Mouse (Mus musculus): Measurements from ENCODE around the gene Ttll4.

Gene Ttll4

GRCm38 (mm10) chr1:74661448-74662195 lies at the start of gene Ttll4:
Gene Ttll4, plus strand, starts transcription at chr1:74661745.
- peak; percentile 97 for DNase-seq (ENCODE audit: low read depth, low spot score)

- DNase-seq (ENCODE audit: low read depth, low spot score) = no peak
Measured at GRCm38 (mm10) chr1:74624183-74624582, 37.4 kb upstream of the Ttll4 start.

GRCm38 (mm10) chr1:74626076-74626475 lies 35.5 kb upstream of the Ttll4 start:
- DNase-seq (ENCODE audit: low read depth, low spot score) = no peak

GRCm38 (mm10) chr1:74628001-74628400 lies 33.5 kb upstream of the Ttll4 start:
- DNase-seq (ENCODE audit: low read depth, low spot score) = no peak

DNA sequence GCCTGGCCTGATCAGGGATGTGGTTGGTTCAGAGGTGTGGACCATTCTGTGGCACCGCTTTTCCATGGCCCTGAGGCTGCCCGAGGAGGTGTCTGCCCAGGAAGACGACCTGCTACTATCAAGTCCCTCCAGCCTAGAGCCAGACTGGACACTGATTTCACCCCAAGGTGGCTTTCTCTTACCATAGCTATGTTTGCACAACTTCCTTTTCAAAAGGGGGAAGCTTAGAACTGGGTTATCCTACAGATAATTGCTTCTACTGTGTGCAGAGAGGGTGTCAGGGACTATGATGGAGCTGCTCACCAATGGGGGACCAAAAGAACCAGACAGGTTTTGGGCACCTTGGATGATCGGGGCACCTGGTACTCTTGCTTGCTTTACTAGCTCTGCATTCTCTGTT lies 28.8 kb upstream of the Ttll4 start:
- no peak for DNase-seq (ENCODE audit: low read depth, low spot score)

DNA sequence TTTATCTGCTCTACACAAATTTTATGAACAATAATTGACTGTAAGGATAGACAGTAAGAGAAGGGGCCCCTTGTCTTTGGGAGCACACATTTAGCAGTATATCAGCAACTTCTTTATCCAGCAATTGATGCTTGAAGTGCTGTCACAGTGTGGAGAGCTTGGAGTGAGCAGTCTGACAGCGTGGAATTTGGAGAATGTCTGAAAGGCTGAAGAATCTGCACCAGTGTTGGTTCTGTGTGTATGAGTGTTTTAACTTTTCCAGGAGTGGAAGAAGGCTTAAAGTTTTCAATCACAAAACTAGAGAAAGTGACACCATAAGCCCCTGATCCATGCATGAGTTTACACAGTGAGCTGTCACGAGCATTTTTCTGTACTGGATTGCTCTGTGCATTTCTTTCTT lies 18.0 kb upstream of the Ttll4 start:
- DNase-seq (ENCODE audit: low read depth, low spot score) = no peak

DNA sequence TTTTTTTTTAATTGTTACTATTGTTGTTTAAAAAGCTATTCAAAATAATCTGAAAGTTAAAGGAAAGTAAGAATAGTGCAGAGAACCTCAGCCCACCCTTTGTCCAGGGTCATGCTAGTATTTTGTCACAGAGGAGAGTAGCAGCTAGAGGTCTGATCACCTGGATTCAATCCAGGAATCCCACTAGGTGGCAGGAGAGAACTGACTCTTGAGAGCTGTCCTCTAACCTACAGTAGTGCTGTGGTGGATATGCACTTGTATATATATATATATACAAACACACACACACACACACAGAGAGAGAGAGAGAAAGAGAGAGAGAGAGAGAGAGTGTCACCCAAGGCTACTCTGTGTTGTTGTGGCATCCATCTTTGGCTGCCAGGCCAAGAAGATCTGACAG lies 17.6 kb upstream of the Ttll4 start:
- no peak for DNase-seq (ENCODE audit: low read depth, low spot score)

GRCm38 (mm10) chr1:74662253-74662865 lies 814 bp downstream of the Ttll4 start:
- DNase-seq (ENCODE audit: low read depth, low spot score) = no peak

GRCm38 (mm10) chr1:74665153-74665552 lies 3.6 kb downstream of the Ttll4 start:
- DNase-seq (ENCODE audit: low read depth, low spot score) = no peak

DNA sequence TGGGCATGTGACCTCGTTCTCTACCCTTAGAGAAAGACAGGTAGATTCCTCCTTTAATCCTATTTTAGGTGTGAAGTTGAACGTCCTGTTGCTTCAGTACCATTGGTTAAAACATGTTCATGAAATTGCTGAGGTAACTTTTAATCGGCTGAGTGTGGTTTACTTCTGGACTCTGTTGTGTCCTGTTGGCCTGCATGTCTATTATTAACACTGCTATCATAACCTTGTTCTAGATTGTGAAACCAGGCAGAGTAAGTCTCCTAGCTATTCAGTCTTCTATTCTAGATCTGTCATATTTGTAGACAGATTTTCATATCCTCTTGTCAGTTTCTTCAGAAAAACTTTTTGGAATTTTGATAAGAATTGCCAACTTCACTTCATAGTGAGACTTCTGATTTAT lies 6.8 kb downstream of the Ttll4 start:
- DNase-seq (ENCODE audit: low read depth, low spot score) = no peak

DNA sequence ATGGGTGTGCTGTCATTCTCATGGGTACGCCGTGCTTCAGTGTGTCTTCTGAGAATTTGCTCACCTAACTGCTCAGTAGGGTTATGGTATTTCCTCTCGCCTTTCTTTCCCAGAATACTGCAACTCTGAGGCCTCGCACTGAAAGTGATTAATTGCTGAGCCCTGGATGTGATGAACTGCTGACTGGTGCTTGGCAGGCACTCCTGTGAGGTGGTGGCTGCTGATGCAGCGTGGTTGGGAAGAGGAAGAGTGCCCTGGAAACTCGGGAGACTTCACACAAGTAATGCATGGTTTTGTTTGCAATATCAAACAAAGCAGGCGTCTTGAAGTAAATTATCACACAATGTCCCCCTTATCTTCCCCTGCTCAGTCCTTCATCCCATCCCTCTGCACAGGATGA lies 11.2 kb downstream of the Ttll4 start:
- DNase-seq (ENCODE audit: low read depth, low spot score) = peak; percentile 69

GRCm38 (mm10) chr1:74676863-74677262 lies 15.3 kb downstream of the Ttll4 start:
- no peak for DNase-seq (ENCODE audit: low read depth, low spot score)

DNA sequence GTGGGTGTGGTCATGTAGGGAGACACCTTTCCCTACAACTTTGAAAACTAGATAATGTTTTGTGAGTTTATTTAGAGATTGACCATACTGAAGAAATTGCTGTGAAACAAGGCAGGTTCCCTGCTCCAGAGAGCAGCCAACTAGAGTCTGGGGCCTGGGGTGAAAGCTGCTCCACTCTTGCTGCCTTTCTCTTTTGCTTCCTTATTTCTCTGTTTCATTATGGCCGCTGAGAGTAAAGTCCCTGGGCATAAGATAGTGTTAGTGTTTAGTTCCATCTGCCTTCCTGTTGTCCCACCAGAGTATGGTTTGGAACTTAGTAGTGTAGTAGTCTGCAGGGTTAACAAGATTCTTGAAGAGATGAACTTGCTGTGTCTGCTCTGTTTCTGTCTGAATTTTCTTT lies 16.3 kb downstream of the Ttll4 start:
- DNase-seq (ENCODE audit: low read depth, low spot score) = no peak

GRCm38 (mm10) chr1:74687131-74687530 lies 25.6 kb downstream of the Ttll4 start:
- DNase-seq (ENCODE audit: low read depth, low spot score) = no peak

GRCm38 (mm10) chr1:74693891-74694583 lies 32.5 kb downstream of the Ttll4 start:
- no peak for DNase-seq (ENCODE audit: low read depth, low spot score)

- DNase-seq (ENCODE audit: low read depth, low spot score) = no peak
Measured at GRCm38 (mm10) chr1:74695836-74696235, 34.3 kb downstream of the Ttll4 start.

DNA sequence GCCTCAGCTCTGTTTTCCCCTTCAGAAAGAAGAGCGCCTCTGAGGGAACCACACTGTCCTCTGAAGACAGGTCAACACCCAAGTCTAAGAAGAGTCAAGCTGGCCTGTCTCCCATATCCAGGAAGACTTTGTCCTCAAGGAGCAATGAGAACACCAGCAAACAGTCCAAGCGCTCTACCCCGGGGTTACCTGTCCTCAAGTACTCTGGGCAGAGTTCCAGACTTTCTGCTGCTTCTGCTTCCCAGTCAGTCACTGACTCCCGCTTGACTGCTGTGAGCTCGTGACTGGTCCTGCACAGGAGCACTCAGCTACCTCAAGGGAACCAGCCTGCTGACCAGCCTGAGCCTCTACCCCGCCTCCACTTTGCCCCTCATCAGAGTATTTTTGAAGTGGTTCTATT lies 35.9 kb downstream of the Ttll4 start:
- DNase-seq (ENCODE audit: low read depth, low spot score) = no peak

DNA sequence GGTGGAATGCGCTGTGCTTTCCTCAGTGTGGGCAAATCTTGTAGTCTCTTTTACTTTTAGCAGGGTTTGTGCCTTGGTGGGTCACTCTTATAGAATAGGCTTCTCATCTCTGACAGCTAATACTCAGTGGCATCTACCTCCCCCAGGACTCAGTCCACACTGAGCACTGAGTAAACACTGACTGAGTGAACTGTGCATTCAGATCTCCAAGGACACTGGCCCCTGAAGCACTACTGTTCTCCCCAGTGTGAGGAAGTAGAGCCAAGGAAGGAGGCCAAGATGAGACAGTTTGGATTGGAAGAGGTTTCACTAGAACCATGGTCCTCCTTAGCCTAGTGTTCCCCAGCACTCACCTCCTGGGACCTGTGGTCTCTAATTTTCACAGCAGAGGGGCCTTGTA lies 36.8 kb downstream of the Ttll4 start:
- no peak for DNase-seq (ENCODE audit: low read depth, low spot score)

- no peak for DNase-seq (ENCODE audit: low read depth, low spot score)
Measured at GRCm38 (mm10) chr1:74698791-74699190, 37.2 kb downstream of the Ttll4 start.

- no peak for DNase-seq (ENCODE audit: low read depth, low spot score)
Measured at GRCm38 (mm10) chr1:74702142-74702553, 40.6 kb downstream of the Ttll4 start.

- no peak for DNase-seq (ENCODE audit: low read depth, low spot score)
Measured at GRCm38 (mm10) chr1:74704156-74704555, 42.6 kb downstream of the Ttll4 start.

DNA sequence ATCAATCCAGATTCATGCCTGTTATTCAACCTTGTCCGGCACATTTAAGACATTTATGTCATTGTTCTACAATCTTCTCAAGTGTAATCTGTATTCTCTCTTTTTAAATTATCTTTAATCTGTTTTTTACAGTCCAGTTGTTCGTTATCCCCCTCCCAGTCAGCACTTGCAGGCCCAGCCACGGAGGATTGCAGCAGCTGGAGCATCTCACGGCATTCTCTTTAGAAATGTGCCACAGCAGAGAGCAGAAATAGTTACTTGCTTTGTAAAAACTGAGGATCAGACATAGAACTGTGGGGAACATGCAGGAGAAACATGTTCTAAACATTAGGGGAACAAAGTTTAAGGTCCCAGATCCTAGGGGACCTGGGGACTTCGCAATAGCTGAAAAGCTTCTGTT lies 43.5 kb downstream of the Ttll4 start:
- no peak for DNase-seq (ENCODE audit: low read depth, low spot score)

- DNase-seq (ENCODE audit: low read depth, low spot score) = no peak
Measured at GRCm38 (mm10) chr1:74709566-74709965, 48.0 kb downstream of the Ttll4 start.

Data from skeletal muscle tissue, adult 2 months (tissue).